Mouse (Mus musculus) ES-E14 (cell line): ENCODE data around the gene Dhx57.

Source experiments
- HCFC1 ChIP-seq: IDR thresholded peaks from 2 replicates; pipeline ENCODE4 v1.6.1; 2012; ENCODE audit warnings: low read length, inconsistent platforms, borderline replicate concordance; ENCODE audit not compliant: insufficient read depth
- MAFK ChIP-seq: IDR thresholded peaks from 2 replicates; pipeline ENCODE4 v1.6.1; 2014; ENCODE audit warnings: mild to moderate bottlenecking, low read depth, low read length, inconsistent platforms; ENCODE audit not compliant: insufficient read depth
- ZC3H11A ChIP-seq: IDR thresholded peaks from 2 replicates; pipeline ENCODE4 v1.6.1; 2012; ENCODE audit warnings: low read depth, mild to moderate bottlenecking, inconsistent platforms, low read length, borderline replicate concordance
- ZNF384 ChIP-seq: IDR thresholded peaks from 2 replicates; pipeline ENCODE4 v1.6.1; 2012; ENCODE audit warnings: low read depth, low read length, inconsistent platforms

DNA sequence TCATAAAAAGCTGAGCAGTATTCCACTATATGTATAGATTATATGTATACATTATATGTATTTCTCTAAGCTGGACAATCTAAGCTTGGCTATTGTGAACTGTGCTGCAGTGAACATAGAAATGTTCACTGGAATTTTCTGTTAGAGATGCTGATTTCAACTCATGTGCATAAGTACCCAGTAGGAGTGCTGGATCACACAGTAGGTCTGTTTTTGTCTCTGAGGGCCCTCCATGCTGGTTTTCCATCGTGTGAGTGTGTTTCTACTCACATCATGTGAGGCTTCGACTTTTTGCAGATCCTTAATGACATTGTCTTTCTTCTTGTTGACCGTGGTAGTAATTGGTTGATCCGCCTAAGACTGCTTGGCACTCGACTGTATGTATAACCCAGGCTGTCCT lies 8.6 kb upstream of the Dhx57 start:
- TF ChIP-seq ZC3H11A (no peak), ZNF384 (no peak), MAFK (no peak), HCFC1 (no peak)
